Mouse (Mus musculus) neural tube, embryonic 12.5 days (tissue): ENCODE results near the gene Ssxb8. TPM values are rescaled to one million over a fixed set of nuclear protein-coding genes. Genes with fewer than 3 reads are reported as not detected.
"Not testable (repeated sequence)": the region's sequence is repeated elsewhere in the genome, so short reads cannot be mapped to it uniquely, and the experiment has no call there.

ENCODE experiments used
- ATAC-seq: fragments of 200-750 bp; cut with Nextera tagmentation; 2 replicates; pipeline ENCODE4 v1.8.0; 2017; ENCODE audit warnings: low read depth, mild to moderate bottlenecking, moderate TSS enrichment, moderate library complexity; ENCODE audit not compliant: low FRiP score
- H3K27ac ChIP-seq: fragments of 300-500 bp; sonication (generic); 2 replicates; pipeline ENCODE4 v1.5.1; 2016
- H3K27me3 ChIP-seq: fragments of 300-500 bp; sonication (generic); replicated peaks from 2 replicates; pipeline ENCODE4 v1.6.1; 2016; ENCODE audit warnings: mild to moderate bottlenecking
- H3K36me3 ChIP-seq: fragments of 300-500 bp; sonication (generic); 2 replicates; pipeline ENCODE4 v1.6.1; 2016; ENCODE audit warnings: mild to moderate bottlenecking
- H3K4me1 ChIP-seq: fragments of 300-500 bp; sonication (generic); 2 replicates; pipeline ENCODE4 v1.6.1; 2016
- H3K4me2 ChIP-seq: fragments of 300-500 bp; sonication (generic); replicated peaks from 2 replicates; pipeline ENCODE4 v1.6.1; 2016; ENCODE audit warnings: mild to moderate bottlenecking
- H3K4me3 ChIP-seq: fragments of 300-500 bp; sonication (generic); 2 replicates; pipeline ENCODE4 v1.5.1; 2016
- H3K9ac ChIP-seq: fragments of 300-500 bp; sonication (generic); 2 replicates; pipeline ENCODE4 v1.6.1; 2016; ENCODE audit warnings: mild to moderate bottlenecking
- H3K9me3 ChIP-seq: fragments of 300-500 bp; sonication (generic); 2 replicates; pipeline ENCODE4 v1.6.1; 2016; ENCODE audit warnings: mild to moderate bottlenecking
- WGBS: fragments of 180-500 bp; shearing (Covaris S2); methylation state at CpG from one replicate; pipeline ENCODE4 v1.1.7; 2016; 5-methylcytosine and 5-hydroxymethylcytosine counted together
- polyA plus RNA-seq: library from polyadenylated mRNA; unstranded; fragments of >200 nt; fragmentation: Nextera tagmentation; extraction: Ambion mirVana; gene quantifications from 2 replicates; pipeline ENCODE4 v1.2.1, GENCODE M21; 2016

Ssxb8 gene
- not detected in 2 replicates for polyA plus RNA-seq

DNA sequence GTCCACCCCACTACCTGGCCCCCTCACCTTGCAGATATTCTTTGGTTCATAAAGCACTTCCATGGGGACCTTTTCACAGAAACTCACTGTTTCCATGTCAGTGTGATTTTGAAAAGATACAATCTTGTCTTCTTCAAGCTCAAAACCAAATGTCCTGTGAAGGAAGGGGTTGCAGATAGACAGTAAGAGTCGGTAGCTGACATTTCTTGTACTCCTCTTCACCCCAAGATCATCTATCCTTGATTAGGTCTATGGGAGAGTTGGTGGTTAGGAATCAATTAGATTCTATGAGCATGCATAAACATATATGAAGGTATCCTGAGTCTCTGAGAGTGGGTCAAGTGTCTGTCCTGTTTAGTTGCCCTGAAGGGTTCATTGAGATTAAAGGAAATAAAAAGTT is at the start of gene Ssxb8:
Gene Ssxb8 (minus strand): TSS at position 101 of the 400 bp plus-strand sequence.
- H3K4me2 ChIP-seq, H3K9me3 ChIP-seq, H3K27me3 ChIP-seq, H3K36me3 ChIP-seq, ATAC-seq, H3K4me3 ChIP-seq, H3K4me1 ChIP-seq, H3K27ac ChIP-seq, H3K9ac ChIP-seq: not testable (repeated sequence)
- 65% methylated on average over 1 of the region's 1 CpGs for WGBS

DNA sequence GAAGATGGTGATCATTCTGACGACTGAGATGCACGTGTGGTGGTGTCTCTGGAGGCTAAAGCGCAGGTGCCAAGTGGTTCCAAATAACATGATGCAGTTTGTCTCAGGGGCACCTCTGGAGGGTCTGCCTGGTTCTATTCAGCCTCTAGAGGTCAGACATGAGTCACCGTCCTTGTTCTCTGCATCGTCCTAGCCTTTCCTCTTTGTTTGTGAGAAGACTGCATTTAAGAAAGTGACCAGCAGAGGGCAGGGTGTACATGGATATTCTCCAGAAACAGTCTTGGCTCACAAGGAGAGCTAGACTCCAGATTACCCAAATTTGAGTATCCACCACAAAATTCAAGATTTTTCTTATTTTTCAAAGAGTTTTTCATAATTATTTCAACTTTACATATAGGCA is 42.3 kb upstream of the Ssxb8 start:
- Histone ChIP-seq H3K27me3 (no peaks in the 10 kb centered on the region), H3K4me2 (no peak overlapping the region), H3K9me3 (no peaks in the 10 kb centered on the region), H3K4me1 (no peaks in the 10 kb centered on the region), H3K36me3 (no peaks in the 10 kb centered on the region), H3K4me3 (no peak overlapping the region), H3K9ac (no peak overlapping the region), H3K27ac (no peak overlapping the region)
- ATAC-seq = no peak
- 55% methylated on average over 5 of the region's 5 CpGs for WGBS

DNA sequence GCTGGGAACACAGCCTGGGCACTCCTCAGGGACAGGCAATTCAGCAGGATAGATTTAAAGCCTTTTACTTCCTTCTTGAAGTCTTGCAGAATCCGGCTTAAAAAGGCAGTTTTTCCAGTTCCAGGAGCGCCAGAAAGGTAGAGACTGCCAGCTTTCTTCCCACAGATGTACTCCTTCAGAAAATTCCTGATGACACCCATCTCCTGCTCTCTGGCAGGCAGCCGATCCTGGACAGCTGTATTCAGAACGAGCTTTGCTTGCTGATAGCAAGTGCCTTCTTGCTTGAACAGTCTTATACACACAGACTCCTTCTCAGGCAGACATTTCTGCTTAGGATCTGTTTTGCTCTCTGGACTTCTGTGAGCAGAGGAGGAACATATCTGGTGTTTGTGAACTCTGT is 27.6 kb downstream of the Ssxb8 start:
- Histone ChIP-seq H3K9ac (no peak overlapping the region), H3K27me3 (no peaks in the 10 kb centered on the region), H3K9me3 (0 out of 2 replicates have a peak, but pooled peaks cover 8% of the 10 kb centered on the region), H3K4me1 (no peaks in the 10 kb centered on the region), H3K4me3 (no peak overlapping the region), H3K27ac (no peak overlapping the region), H3K4me2 (no peak overlapping the region), H3K36me3 (no peaks in the 10 kb centered on the region)
- WGBS = 79% methylated on average over 4 of the region's 4 CpGs
- no peak for ATAC-seq

Other genes starting within 250 kb of the Ssxb8 start
- gene Ssxb2, start 229.1 kb downstream of the Ssxb8 start, polyA plus RNA-seq = not detected in 2 replicates
- not detected in 2 replicates for gene Gm14459, start 165.9 kb downstream of the Ssxb8 start, polyA plus RNA-seq
- not detected in 2 replicates for gene Ssxb6, start 142.6 kb downstream of the Ssxb8 start, polyA plus RNA-seq
- not detected in 2 replicates for gene Ssxb3, start 99.0 kb downstream of the Ssxb8 start, polyA plus RNA-seq
- not detected in 2 replicates for gene Ssx9, start 57.6 kb upstream of the Ssxb8 start, polyA plus RNA-seq
- not detected in 2 replicates for gene Ssxb5, start 112.8 kb upstream of the Ssxb8 start, polyA plus RNA-seq
- not detected in 2 replicates for gene Gm6592, start 153.2 kb upstream of the Ssxb8 start, polyA plus RNA-seq
- gene Gm5751, start 183.4 kb upstream of the Ssxb8 start, polyA plus RNA-seq = not detected in 2 replicates
- 15.5 and 17.8 TPM in 2 replicates for gene B630019K06Rik, start 201.5 kb upstream of the Ssxb8 start, polyA plus RNA-seq